Mouse (Mus musculus): Measurements from ENCODE around the gene Npm1. TPM values are rescaled to one million over a fixed set of nuclear protein-coding genes. Genes with fewer than 3 reads are reported as not detected.

Npm1 gene
- total RNA-seq, 1 experiment = 2,502 TPM

DNA sequence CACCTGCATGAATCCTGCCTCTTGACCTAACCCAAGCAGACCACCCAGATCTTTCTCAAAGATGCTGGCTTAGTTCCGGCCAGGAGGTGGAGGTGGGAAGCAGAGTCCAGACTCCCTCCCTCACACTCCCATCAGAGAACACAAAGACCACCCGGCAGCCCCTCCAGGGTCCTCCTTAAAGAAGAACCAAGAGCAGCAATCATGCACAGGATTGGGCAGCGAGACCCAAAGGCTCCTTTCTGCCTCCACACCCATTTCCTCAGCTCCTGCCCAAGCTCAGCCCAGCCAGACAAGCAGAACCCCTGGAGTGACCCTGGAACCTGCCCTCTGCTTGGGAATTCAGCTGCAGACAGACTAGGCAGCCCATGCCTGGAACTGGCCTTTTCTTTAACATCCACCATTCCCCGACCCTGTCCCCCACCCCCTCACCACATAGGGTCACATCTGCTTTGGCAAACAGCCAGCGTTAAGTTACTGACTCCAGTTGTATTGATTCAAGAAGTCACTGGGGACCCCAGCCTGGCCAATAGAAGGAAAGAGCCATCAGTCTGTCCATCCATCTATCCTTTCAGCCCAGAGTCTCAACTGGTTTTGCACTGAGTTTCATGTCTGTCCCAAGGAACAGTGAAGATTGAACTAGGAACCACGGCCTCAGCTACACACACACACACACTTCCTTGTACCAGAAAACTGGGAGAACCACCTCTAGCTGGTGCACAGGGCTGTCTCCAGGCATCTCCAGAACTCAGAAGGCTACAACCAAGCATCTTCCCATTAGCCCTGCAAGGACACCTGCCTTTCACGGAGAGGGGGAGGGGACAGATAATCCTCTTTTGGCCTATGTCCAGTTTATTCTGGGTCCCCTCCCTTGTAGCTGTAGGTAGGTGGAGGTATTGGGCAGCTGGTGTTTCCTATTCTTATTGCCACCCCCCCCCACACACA is 17.5 kb downstream of the Npm1 start:
- no peak for TF ChIP-seq HCFC1 (IDR thresholded peaks at IDR 0.05; ENCODE audit: borderline replicate concordance, insufficient read depth, low read length)
- no peak for TF ChIP-seq MAFK (IDR thresholded peaks at IDR 0.05; ENCODE audit: insufficient read depth, low read depth, low read length)
- TF ChIP-seq ZC3H11A (IDR thresholded peaks at IDR 0.05; ENCODE audit: borderline replicate concordance, low read depth, low read length) = no peak
- no peak for TF ChIP-seq ZNF384 (IDR thresholded peaks at IDR 0.05; ENCODE audit: low read depth, low read length)
- no peak for TF ChIP-seq CHD2 (IDR thresholded peaks at IDR 0.05; ENCODE audit: low read depth, low read length)
- Histone ChIP-seq H3K4me3 (ENCODE audit: insufficient read depth in 1 of 2, low read depth in 1 of 2, low read length in 2 of 2, poor library complexity in 1 of 2, severe bottlenecking in 1 of 2) (no peak overlapping the region), H3K27ac (ENCODE audit: insufficient read depth, low read depth, low read length, poor library complexity, severe bottlenecking) (no peak overlapping the region), H3K9ac (ENCODE audit: insufficient read depth, low read depth, low read length, poor library complexity, severe bottlenecking) (no peak overlapping the region), H3K4me1 (ENCODE audit: control insufficient read depth in 2 of 2, insufficient read depth in 2 of 2, low read length in 2 of 2, poor library complexity in 1 of 2) (peaks cover 2 to 22% of the 10 kb centered on the region in 2 experiments; a peak in 3 of 4 replicates), H3K9me3 (ENCODE audit: control insufficient read depth, insufficient read depth, low read depth, low read length) (no peaks in the 10 kb centered on the region), H3K36me3 (ENCODE audit: control insufficient read depth, insufficient read depth, low read length, poor library complexity, severe bottlenecking) (peaks cover 7% of the 10 kb centered on the region)
- in situ Hi-C loops (cut with MboI; ENCODE audit: low sequenced_read_pairs in 2 of 2, unreplicated experiment in 2 of 2) = no loop called here
- DNase-seq (ENCODE audit: low read depth, low spot score) = no peak

DNA sequence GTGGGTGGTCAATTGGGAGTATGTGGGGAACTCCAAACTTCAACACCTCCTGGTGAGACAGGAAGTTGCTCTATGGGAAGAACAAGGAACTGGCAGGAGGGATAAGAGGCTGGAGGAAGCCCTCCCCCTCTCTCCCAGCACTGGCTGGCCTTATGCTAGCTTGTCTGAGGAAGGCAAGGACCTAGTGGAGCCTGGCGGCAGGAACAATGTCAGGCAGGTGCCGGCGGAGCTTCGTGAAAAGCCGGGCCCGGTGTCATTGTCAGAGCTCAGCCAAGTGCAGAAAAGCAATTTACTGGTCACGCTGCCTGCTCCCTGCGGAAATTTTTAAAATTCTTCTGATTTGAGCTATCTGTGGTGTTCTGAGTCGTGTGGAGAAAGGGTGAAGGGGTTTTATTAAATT is 19.1 kb downstream of the Npm1 start:
- Histone ChIP-seq H3K9me3 (ENCODE audit: control insufficient read depth, insufficient read depth, low read depth, low read length) (no peaks in the 10 kb centered on the region), H3K27ac (ENCODE audit: insufficient read depth, low read depth, low read length, poor library complexity, severe bottlenecking) (no peak overlapping the region), H3K36me3 (ENCODE audit: control insufficient read depth, insufficient read depth, low read length, poor library complexity, severe bottlenecking) (no peaks in the 10 kb centered on the region), H3K4me3 (ENCODE audit: insufficient read depth in 1 of 2, low read depth in 1 of 2, low read length in 2 of 2, poor library complexity in 1 of 2, severe bottlenecking in 1 of 2) (no peak overlapping the region), H3K4me1 (ENCODE audit: control insufficient read depth in 2 of 2, insufficient read depth in 2 of 2, low read length in 2 of 2, poor library complexity in 1 of 2) (peaks cover 2 to 22% of the 10 kb centered on the region in 2 experiments; a peak in 3 of 4 replicates), H3K9ac (ENCODE audit: insufficient read depth, low read depth, low read length, poor library complexity, severe bottlenecking) (no peak overlapping the region)
- no peak for DNase-seq (ENCODE audit: low read depth, low spot score)
- in situ Hi-C loops (cut with MboI; ENCODE audit: low sequenced_read_pairs in 2 of 2, unreplicated experiment in 2 of 2) = no loop called here
- TF ChIP-seq ZC3H11A (IDR thresholded peaks at IDR 0.05; ENCODE audit: borderline replicate concordance, low read depth, low read length) = no peak
- TF ChIP-seq MAFK (IDR thresholded peaks at IDR 0.05; ENCODE audit: insufficient read depth, low read depth, low read length) = no peak
- TF ChIP-seq ZNF384 (IDR thresholded peaks at IDR 0.05; ENCODE audit: low read depth, low read length) = no peak
- TF ChIP-seq CHD2 (IDR thresholded peaks at IDR 0.05; ENCODE audit: low read depth, low read length) = no peak
- no peak for TF ChIP-seq HCFC1 (IDR thresholded peaks at IDR 0.05; ENCODE audit: borderline replicate concordance, insufficient read depth, low read length)

DNA sequence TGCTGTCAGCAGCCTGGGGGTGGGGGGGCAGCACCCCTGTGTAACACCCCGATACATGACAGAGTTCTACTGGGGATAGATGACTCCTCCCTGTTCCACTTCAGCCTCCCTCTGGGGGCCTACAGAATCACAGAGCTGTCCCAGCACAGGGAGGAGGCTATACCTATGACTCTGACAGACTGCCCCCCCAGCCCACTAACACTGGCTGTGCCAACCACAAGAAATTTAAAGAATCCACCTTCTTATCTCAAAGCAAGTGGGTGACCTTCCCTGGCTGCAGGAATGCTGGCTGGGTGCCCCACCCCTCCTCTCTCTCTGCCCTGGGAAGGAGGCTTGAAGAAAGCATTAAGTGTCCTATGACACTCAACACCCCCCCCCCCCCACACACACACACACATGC is 20.2 kb downstream of the Npm1 start:
- peaks cover 2 to 18% of the 10 kb centered on the region in 2 experiments; a peak in 3 of 4 replicates for H3K4me1 ChIP-seq (ENCODE audit: control insufficient read depth in 2 of 2, insufficient read depth in 2 of 2, low read length in 2 of 2, poor library complexity in 1 of 2)
- no peak overlapping the region for H3K4me3 ChIP-seq (ENCODE audit: insufficient read depth in 1 of 2, low read depth in 1 of 2, low read length in 2 of 2, poor library complexity in 1 of 2, severe bottlenecking in 1 of 2)
- DNase-seq (ENCODE audit: low read depth, low spot score) = no peak
- in situ Hi-C loops (cut with MboI; ENCODE audit: low sequenced_read_pairs in 2 of 2, unreplicated experiment in 2 of 2) = no loop called here
- no peaks in the 10 kb centered on the region for H3K36me3 ChIP-seq (ENCODE audit: control insufficient read depth, insufficient read depth, low read length, poor library complexity, severe bottlenecking)
- no peak overlapping the region for H3K27ac ChIP-seq (ENCODE audit: insufficient read depth, low read depth, low read length, poor library complexity, severe bottlenecking)
- no peaks in the 10 kb centered on the region for H3K9me3 ChIP-seq (ENCODE audit: control insufficient read depth, insufficient read depth, low read depth, low read length)
- no peak overlapping the region for H3K9ac ChIP-seq (ENCODE audit: insufficient read depth, low read depth, low read length, poor library complexity, severe bottlenecking)
- no peak for TF ChIP-seq ZNF384 (IDR thresholded peaks at IDR 0.05; ENCODE audit: low read depth, low read length)
- no peak for TF ChIP-seq HCFC1 (IDR thresholded peaks at IDR 0.05; ENCODE audit: borderline replicate concordance, insufficient read depth, low read length)
- no peak for TF ChIP-seq ZC3H11A (IDR thresholded peaks at IDR 0.05; ENCODE audit: borderline replicate concordance, low read depth, low read length)
- no peak for TF ChIP-seq MAFK (IDR thresholded peaks at IDR 0.05; ENCODE audit: insufficient read depth, low read depth, low read length)
- TF ChIP-seq CHD2 (IDR thresholded peaks at IDR 0.05; ENCODE audit: low read depth, low read length) = no peak

DNA sequence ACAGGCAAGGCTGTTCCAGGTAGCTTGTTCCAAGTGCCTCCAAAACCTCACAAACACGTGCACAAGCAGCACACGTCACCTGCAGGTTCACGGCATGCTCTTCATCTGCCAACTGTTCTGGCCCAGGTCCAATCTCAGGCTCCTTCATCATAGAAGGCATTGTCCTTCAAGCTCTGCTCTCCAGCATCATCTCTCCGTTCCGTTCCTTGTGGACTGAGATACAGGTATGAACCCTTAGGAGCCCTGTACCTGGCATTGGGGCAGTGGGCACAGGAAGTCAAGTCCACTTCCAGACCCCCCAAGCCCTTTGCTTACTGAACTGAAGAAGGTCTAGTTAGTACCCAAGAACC is 22.9 kb downstream of the Npm1 start:
- H3K9me3 ChIP-seq (ENCODE audit: control insufficient read depth, insufficient read depth, low read depth, low read length) = no peaks in the 10 kb centered on the region
- no peak for TF ChIP-seq MAFK (IDR thresholded peaks at IDR 0.05; ENCODE audit: insufficient read depth, low read depth, low read length)
- TF ChIP-seq HCFC1 (IDR thresholded peaks at IDR 0.05; ENCODE audit: borderline replicate concordance, insufficient read depth, low read length) = no peak
- TF ChIP-seq ZC3H11A (IDR thresholded peaks at IDR 0.05; ENCODE audit: borderline replicate concordance, low read depth, low read length) = no peak
- TF ChIP-seq ZNF384 (IDR thresholded peaks at IDR 0.05; ENCODE audit: low read depth, low read length) = no peak
- no peak for TF ChIP-seq CHD2 (IDR thresholded peaks at IDR 0.05; ENCODE audit: low read depth, low read length)
- H3K27ac ChIP-seq (ENCODE audit: insufficient read depth, low read depth, low read length, poor library complexity, severe bottlenecking) = no peak overlapping the region
- in situ Hi-C loops (cut with MboI; ENCODE audit: low sequenced_read_pairs in 2 of 2, unreplicated experiment in 2 of 2) = no loop called here
- H3K4me1 ChIP-seq (ENCODE audit: control insufficient read depth in 2 of 2, insufficient read depth in 2 of 2, low read length in 2 of 2, poor library complexity in 1 of 2) = peaks cover 2 to 12% of the 10 kb centered on the region in 2 experiments; a peak in 3 of 4 replicates
- H3K36me3 ChIP-seq (ENCODE audit: control insufficient read depth, insufficient read depth, low read length, poor library complexity, severe bottlenecking) = no peaks in the 10 kb centered on the region
- H3K4me3 ChIP-seq (ENCODE audit: insufficient read depth in 1 of 2, low read depth in 1 of 2, low read length in 2 of 2, poor library complexity in 1 of 2, severe bottlenecking in 1 of 2) = no peak overlapping the region
- no peak overlapping the region for H3K9ac ChIP-seq (ENCODE audit: insufficient read depth, low read depth, low read length, poor library complexity, severe bottlenecking)
- no peak for DNase-seq (ENCODE audit: low read depth, low spot score)

Measured in ES-E14 (cell line).